Mouse (Mus musculus) left cerebral cortex, postnatal 10 days (tissue): ENCODE results near the gene Zfp46. TPM values are rescaled to one million over a fixed set of nuclear protein-coding genes. Genes with fewer than 3 reads are reported as not detected.

Experiments used
- total RNA-seq, 2 experiments: library from RNA; stranded (reverse); gene quantifications; 2 replicates each; pipeline ENCODE4 v1.2.3; 2021

Gene Zfp46
- total RNA-seq, 2 experiments from 2014 or later, result 115 to 116 TPM

Other genes starting within 250 kb of the Zfp46 start
- gene Rpl11, start 231.3 kb upstream of the Zfp46 start, total RNA-seq, result 100 to 1,000 TPM; 262 to 295 TPM
- gene Id3, start 141.2 kb upstream of the Zfp46 start, total RNA-seq, result 10 to 100 TPM; 37.3 to 54.8 TPM
- 1 to 10 TPM in 1 of 2 experiments, under 1 TPM in 1; 0.97 to 1.9 TPM for gene E2f2, start 112.3 kb upstream of the Zfp46 start, total RNA-seq
- gene Asap3, start 78.3 kb upstream of the Zfp46 start, total RNA-seq, result 1 to 10 TPM; 3.5 to 4.4 TPM
- gene Tcea3, start 37.0 kb upstream of the Zfp46 start, total RNA-seq, result 1 to 10 TPM in 1 of 2 experiments, under 1 TPM in 1; 0.51 to 1.0 TPM
- gene Hnrnpr, start 26.3 kb downstream of the Zfp46 start, total RNA-seq, result 100 to 1,000 TPM; 107 to 121 TPM
- gene Htr1d, start 138.8 kb downstream of the Zfp46 start, total RNA-seq, result 1 to 10 TPM; 5.8 to 7.5 TPM
- gene 6030445D17Rik, start 177.6 kb downstream of the Zfp46 start, total RNA-seq, result under 1 TPM; 0.19 to 0.73 TPM
- 10 to 100 TPM; 40.0 to 42.6 TPM for gene Luzp1, start 185.1 kb downstream of the Zfp46 start, total RNA-seq